Mouse (Mus musculus) kidney, adult 2 months (tissue): ENCODE measurements at regions not wholly inside any gene's neighbourhood (a gene's known extent, or its start where the extent isn't known, plus 50 kb on each side); places are given as distances from the start of the nearest gene placed in this dataset.

Source experiments
- DNase-seq: peaks from one replicate; pipeline ENCODE4 v3.0.0; 2021
- H3K27ac ChIP-seq: fragments of 200-500 bp; 2 replicates; pipeline ENCODE4 v1.5.1; 2012; ENCODE audit warnings: low read depth, low read length, control low read depth, inconsistent platforms; ENCODE audit not compliant: insufficient read depth
- H3K27me3 ChIP-seq: fragments of 200-500 bp; replicated peaks from 2 replicates; pipeline ENCODE4 v1.6.1; 2012; ENCODE audit warnings: mild to moderate bottlenecking, moderate library complexity, low read length, inconsistent platforms; ENCODE audit not compliant: control insufficient read depth, insufficient read depth
- H3K36me3 ChIP-seq: fragments of 200-500 bp; 2 replicates; pipeline ENCODE4 v1.6.1; 2012; ENCODE audit warnings: mild to moderate bottlenecking, moderate library complexity, low read length, inconsistent platforms; ENCODE audit not compliant: control insufficient read depth, insufficient read depth
- H3K4me1 ChIP-seq: fragments of 200-500 bp; 2 replicates; pipeline ENCODE4 v1.6.1; 2011; ENCODE audit warnings: low read length; ENCODE audit not compliant: control insufficient read depth, insufficient read depth
- H3K4me3 ChIP-seq: fragments of 200-500 bp; 2 replicates; pipeline ENCODE4 v1.5.1; 2011; ENCODE audit warnings: mild to moderate bottlenecking, low read depth, low read length, control low read depth; ENCODE audit not compliant: insufficient read depth
- CTCF ChIP-seq: fragments of 200-500 bp; conservative IDR thresholded peaks from 2 replicates; pipeline ENCODE4 v1.5.1; 2011; ENCODE audit warnings: low read depth, mild to moderate bottlenecking, control low read depth, low read length, moderate library complexity, mixed read lengths; ENCODE audit not compliant: insufficient read depth, insufficient read length
- POLR2A ChIP-seq: fragments of 200-500 bp; IDR thresholded peaks from one replicate; pipeline ENCODE4 v1.6.1; 2011; ENCODE audit warnings: low read depth, low read length, control low read depth
- WGBS: fragments of 180-500 bp; shearing (Covaris S2); methylation state at CpG from one replicate; pipeline ENCODE4 v1.1.7; 2018; 5-methylcytosine and 5-hydroxymethylcytosine counted together

DNA sequence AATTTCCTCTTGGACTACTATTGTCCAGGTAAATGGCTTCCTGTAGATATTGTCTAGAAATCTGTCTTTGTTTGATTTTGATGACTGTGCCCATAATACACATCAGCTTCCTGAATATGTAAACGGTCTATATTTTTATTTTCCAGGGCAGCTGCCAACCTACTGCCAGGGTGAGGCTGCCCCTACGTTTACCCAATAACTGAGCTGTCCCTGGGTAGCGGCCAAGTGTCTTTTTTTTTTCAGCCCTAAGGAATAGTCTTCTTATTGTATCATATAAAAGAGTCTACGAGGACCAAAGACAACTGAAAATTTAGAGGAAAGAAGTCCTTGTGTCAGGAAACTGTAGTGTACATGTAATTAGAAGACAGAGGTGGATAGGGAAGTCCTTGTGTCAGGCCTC, 877.3 kb upstream of the A1bg start:
- no peaks in the 10 kb centered on the region; the same call in 1 of the 2 replicates for H3K27me3 ChIP-seq
- no peak for TF ChIP-seq POLR2A
- no peak for TF ChIP-seq CTCF
- H3K4me1 ChIP-seq: no peaks in the 10 kb centered on the region
- DNase-seq: no peak
- no peak overlapping the region for H3K4me3 ChIP-seq
- 73% methylated on average over 4 of the region's 4 CpGs for WGBS
- no peaks in the 10 kb centered on the region for H3K36me3 ChIP-seq
- H3K27ac ChIP-seq: no peak overlapping the region

- no peaks in the 10 kb centered on the region for H3K4me1 ChIP-seq
- 57% methylated on average over 1 of the region's 1 CpGs for WGBS
Measured at GRCm38 (mm10) chr15:61797827-61798226, 875.0 kb upstream of the A1bg start.

DNA sequence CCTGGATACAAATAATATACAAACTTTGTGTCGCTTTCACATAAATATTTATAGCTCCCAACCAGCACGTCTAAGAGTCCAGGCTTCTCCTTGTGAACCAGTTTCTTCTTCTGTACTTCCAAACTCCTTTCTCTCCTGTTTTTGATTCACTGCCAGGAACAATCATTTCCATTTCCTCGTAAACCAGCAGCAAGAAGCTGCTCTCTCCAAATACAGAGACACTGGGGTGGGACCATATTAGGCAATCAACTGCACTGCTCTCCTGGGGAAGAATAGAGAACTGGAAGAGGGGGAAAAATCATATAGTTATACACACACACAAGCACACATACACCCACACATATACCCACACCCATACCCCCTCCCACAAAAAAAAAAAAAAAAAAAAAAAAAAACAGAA, 871.7 kb upstream of the A1bg start:
- no peaks in the 10 kb centered on the region for H3K4me1 ChIP-seq
- no peak for TF ChIP-seq CTCF
- H3K4me3 ChIP-seq: no peak overlapping the region
- no peak overlapping the region for H3K27ac ChIP-seq
- H3K27me3 ChIP-seq: no peaks in the 10 kb centered on the region
- no peak for DNase-seq
- WGBS: 60% methylated on average over 3 of the region's 3 CpGs
- no peaks in the 10 kb centered on the region for H3K36me3 ChIP-seq

More at GRCm38 (mm10) chr15:61797827-61798226, 875.0 kb upstream of the A1bg start:
- no peak overlapping the region for H3K27ac ChIP-seq
- no peaks in the 10 kb centered on the region for H3K36me3 ChIP-seq
- no peak overlapping the region for H3K4me3 ChIP-seq
- DNase-seq: no peak
- no peak for TF ChIP-seq CTCF
- TF ChIP-seq POLR2A: no peak
- H3K27me3 ChIP-seq: no peaks in the 10 kb centered on the region; the same call in 1 of the 2 replicates

DNA sequence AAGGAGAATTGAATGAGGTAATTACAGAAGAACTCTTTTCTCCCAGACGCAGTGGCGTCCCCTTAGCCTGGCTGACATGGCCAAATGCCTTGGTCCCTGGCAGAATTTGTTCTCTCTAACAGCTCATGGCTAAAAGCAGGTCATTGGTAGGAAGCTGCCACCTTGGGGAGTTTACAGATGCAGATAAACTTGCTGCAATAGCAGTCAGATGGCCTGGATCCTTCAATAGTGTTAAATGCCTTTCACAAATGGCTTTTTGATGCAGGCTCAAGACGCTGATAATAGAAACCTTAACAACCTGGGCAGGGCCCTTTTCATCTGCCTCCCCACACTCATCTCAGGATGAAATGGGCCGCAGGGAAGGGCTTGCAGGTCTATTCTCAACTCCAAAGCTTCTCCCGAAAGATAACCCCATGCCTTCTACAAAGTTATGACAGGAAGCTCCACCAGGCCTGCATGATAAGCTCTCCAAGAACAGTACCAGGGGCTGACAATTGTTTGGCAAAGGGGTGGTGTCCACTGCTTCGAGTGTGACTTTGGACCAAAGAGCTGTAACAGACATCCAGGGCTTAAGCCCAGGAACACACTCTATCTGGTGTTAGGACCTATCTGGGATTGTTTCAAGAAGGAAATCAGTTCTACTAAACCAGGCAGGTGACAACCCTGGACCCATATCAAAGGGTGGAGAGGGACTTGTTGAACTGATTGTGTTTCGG, 867.2 kb upstream of the A1bg start:
- TF ChIP-seq CTCF (no peak), POLR2A (no peak)
- Histone ChIP-seq H3K4me3 (no peak overlapping the region), H3K27ac (no peak overlapping the region), H3K36me3 (no peaks in the 10 kb centered on the region), H3K4me1 (no peaks in the 10 kb centered on the region), H3K27me3 (no peaks in the 10 kb centered on the region)
- no peak for DNase-seq
- 67% methylated on average over 7 of the region's 7 CpGs for WGBS

DNA sequence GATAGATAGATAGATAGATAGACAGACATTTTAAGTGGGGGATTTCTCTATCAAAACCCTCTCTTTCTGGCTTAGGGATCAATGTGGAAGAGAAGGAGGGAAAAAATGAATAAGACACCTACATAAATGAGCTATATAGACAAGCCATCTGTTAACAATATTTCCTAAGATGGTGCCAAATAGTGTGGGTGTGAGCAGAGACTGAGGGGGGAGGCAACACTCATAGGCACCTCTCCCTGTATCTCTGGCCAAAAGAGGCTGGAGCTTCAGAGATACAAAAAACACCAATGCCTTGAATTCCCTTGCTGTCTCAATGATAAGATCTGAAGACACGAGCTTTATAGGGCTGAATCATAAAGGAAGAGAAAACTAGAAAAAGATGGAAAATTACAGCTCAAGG, 864.2 kb upstream of the A1bg start:
- Histone ChIP-seq H3K27me3 (no peaks in the 10 kb centered on the region), H3K4me1 (no peaks in the 10 kb centered on the region), H3K4me3 (no peak overlapping the region), H3K36me3 (no peaks in the 10 kb centered on the region), H3K27ac (no peak overlapping the region)
- WGBS: 79% methylated on average over 1 of the region's 1 CpGs
- TF ChIP-seq POLR2A (no peak), CTCF (no peak)
- no peak for DNase-seq

DNA sequence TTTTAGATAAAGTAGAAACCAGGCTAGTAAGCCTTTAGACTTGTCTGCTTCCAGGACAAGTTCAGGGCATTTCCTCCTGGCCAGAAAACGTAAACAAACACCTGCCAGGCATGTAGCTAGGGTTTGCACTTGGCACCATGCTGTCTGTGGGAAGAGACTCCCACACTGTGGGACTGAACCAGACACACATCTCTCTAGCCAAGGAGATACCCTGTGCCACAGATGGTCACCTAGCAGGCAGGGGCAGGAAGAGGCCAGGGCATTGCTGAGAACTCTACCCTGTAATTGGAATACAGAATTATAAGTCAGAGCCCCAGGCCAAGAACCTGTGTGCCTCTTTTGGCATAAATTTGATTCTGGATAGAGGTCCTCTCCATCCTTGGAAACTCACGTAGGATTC, 858.7 kb upstream of the A1bg start:
- Histone ChIP-seq H3K4me3 (no peak overlapping the region), H3K27ac (no peak overlapping the region), H3K36me3 (no peaks in the 10 kb centered on the region), H3K4me1 (no peaks in the 10 kb centered on the region), H3K27me3 (no peaks in the 10 kb centered on the region)
- 71% methylated on average over 2 of the region's 2 CpGs for WGBS
- DNase-seq: no peak
- TF ChIP-seq CTCF: no peak
- TF ChIP-seq POLR2A: no peak

GRCm38 (mm10) chr15:61772996-61773395, 850.2 kb upstream of the A1bg start:
- H3K36me3 ChIP-seq: no peaks in the 10 kb centered on the region
- no peaks in the 10 kb centered on the region for H3K27me3 ChIP-seq
- no peak for DNase-seq
- H3K27ac ChIP-seq: no peak overlapping the region
- no peak overlapping the region for H3K4me3 ChIP-seq
- WGBS: 95% methylated on average over 4 of the region's 4 CpGs
- H3K4me1 ChIP-seq: no peaks in the 10 kb centered on the region
- TF ChIP-seq POLR2A (no peak), CTCF (no peak)
